Mouse (Mus musculus): ENCODE measurements around the gene Selenof. TPM values are rescaled to one million over a fixed set of nuclear protein-coding genes. Genes with fewer than 3 reads are reported as not detected.

Selenof gene
- polyA plus RNA-seq, 1 experiment from 2014 or later, result 618 TPM

DNA sequence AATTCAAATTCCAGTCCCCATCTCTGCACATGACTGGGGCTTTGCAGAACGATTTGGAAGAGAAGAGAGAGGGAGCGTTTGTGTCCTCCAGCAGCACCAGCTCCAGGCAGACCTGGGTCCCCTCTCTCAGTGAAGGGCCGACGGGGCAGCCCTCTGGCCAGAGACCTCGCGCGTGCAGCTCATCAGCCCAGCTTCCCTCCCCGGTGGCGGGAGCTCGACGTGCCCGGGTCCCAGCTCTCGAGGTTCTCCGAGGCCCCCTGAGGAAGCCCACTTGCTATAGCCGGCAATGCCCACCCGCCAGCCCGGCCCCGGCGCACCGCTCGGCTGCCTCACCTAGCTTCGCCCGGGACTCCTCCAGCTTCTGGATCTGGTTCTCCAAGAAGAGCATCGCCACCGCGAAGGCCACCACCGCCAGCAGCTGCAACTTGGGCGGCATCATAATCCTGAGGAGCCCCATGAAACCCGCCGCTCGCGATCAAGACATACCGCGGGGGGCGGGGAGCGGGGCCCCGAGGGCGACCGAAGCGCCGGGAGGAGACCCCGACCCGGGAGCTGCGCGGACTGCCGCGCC lies 618 bp upstream of the Selenof start:
- peaks cover 29% of the 10 kb centered on the region for H3K4me1 ChIP-seq
- peak overlapping the region; percentile 90 for H3K27ac ChIP-seq
- peak overlapping the region; percentile 75 for H3K9ac ChIP-seq
- peak; percentile 55 for ATAC-seq (replicated peaks; ENCODE audit: low FRiP score)
- H3K4me2 ChIP-seq, result peak overlapping the region; percentile 95
- H3K27me3 ChIP-seq, result no peaks in the 10 kb centered on the region
- no peaks in the 10 kb centered on the region for H3K9me3 ChIP-seq (replicated peaks)
- H3K36me3 ChIP-seq, result peaks cover 18% of the 10 kb centered on the region
- WGBS, result under 1% methylated on average over 41 of the region's 47 CpGs
- peak overlapping the region; percentile 80 for H3K4me3 ChIP-seq (replicated peaks)

DNA sequence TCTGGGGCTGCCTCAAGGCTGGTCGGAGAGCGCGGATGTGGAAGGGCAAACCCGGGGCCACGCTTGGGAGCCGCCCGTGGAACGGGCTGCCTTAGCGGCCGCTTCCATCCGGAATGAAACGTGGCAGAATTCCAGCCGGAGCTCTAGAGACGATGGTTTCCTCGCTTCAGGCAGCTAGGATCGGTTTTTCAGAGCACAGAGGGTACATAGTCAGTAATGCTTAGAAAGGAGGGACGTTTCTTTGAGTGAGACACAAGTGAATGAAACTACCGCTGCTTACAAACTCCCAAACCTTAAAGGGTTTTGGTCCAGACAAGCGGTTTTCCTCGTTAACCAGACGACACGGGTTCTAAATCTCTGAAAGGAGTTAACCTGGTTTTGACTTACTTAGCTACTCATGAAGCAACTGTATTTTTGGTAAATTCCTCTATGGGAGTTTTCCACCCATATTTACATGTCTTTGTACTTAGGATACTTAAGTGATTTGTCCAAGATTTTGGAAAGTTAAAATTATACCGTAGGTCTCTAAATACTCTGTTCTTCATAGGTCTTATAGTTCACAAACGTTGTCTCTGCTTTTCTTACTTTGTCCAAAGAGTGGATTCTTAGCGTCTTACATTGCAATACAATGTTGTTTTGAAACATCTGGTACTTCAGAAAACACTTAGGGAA lies 848 bp downstream of the Selenof start:
- Histone ChIP-seq H3K4me2 (peak overlapping the region; percentile 57), H3K4me3 (replicated peaks) (peak overlapping the region; percentile 80), H3K27ac (peak overlapping the region; percentile 94), H3K9ac (peak overlapping the region; percentile 91), H3K36me3 (peaks cover 25% of the 10 kb centered on the region), H3K27me3 (no peaks in the 10 kb centered on the region), H3K9me3 (replicated peaks) (no peaks in the 10 kb centered on the region), H3K4me1 (peaks cover 29% of the 10 kb centered on the region)
- under 1% methylated on average over 25 of the region's 25 CpGs for WGBS
- ATAC-seq (replicated peaks; ENCODE audit: low FRiP score), result no peak

DNA sequence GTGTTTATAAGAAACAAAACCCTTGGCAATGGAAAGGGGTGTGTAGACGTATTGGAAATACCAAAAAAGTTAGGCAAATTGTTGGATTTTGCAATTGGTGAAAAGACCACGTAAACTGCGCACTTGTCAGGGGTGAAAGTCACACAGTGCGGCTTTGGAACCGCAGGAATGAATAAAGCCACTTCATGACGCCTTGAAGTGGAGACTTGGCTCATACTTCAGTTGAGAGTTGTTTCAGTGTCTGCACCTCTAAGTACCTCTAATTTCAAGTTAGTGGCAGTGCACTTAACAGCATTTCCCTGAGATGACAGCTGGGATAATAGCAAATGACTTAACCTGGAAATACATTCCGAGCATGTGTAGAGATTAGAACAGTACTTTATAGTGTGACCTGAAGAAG lies 4.2 kb downstream of the Selenof start:
- H3K4me1 ChIP-seq, result peaks cover 14% of the 10 kb centered on the region
- peaks cover 53% of the 10 kb centered on the region for H3K36me3 ChIP-seq
- no peak overlapping the region for H3K9ac ChIP-seq
- no peak overlapping the region for H3K27ac ChIP-seq
- no peaks in the 10 kb centered on the region for H3K9me3 ChIP-seq (replicated peaks)
- WGBS, result 91% methylated on average over 7 of the region's 7 CpGs
- ATAC-seq (replicated peaks; ENCODE audit: low FRiP score), result no peak
- no peak overlapping the region for H3K4me3 ChIP-seq (replicated peaks)
- no peak overlapping the region for H3K4me2 ChIP-seq
- H3K27me3 ChIP-seq, result no peaks in the 10 kb centered on the region

DNA sequence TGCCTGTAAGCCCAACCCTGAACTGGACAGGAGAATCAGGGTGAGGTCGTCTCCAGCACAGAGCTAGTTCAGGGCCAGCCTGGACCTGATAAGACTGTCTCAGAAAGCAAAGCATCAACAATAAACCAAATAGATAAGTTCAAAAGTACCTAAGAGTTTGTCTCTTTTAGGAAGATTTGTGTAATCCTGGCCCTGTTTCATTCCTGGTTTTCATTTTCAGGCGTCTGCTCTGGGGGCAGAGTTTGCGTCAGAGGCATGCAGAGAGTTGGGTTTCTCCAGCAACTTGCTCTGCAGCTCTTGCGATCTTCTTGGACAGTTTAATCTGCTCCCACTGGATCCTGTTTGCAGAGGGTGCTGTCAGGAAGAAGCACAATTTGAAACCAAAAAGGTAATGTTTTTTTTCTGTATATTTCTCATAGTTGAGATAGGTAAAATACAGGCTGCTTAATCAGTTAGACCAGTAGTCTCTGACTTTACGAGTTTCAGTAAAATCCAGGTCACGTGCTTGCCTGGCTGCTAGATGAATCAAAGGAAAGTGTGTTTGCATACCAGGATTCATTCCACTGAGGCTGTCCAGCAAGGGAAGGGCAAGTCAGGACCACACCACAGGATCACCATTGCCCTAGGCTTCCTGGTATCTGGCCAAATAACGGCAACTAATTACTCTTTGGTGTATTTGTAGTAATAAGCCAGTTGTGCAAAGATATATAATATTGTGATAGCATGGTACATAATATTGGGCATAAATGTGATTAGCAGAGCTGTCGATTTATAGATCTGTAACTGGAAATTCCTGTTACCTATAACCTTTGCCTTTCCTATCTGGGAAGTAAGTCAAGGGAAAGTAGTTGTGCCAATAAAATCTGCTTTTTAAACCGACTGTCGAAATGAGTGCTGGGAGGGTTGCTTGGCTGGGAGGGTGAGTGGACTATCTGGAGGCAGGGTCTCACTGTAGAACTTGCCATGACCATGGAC lies 7.5 kb downstream of the Selenof start:
- H3K27me3 ChIP-seq, result no peaks in the 10 kb centered on the region
- no peak for ATAC-seq (replicated peaks; ENCODE audit: low FRiP score)
- H3K4me1 ChIP-seq, result peaks cover 7% of the 10 kb centered on the region
- no peaks in the 10 kb centered on the region for H3K9me3 ChIP-seq (replicated peaks)
- 80% methylated on average over 10 of the region's 10 CpGs for WGBS
- H3K4me2 ChIP-seq, result no peak overlapping the region
- peaks cover 77% of the 10 kb centered on the region for H3K36me3 ChIP-seq
- H3K27ac ChIP-seq, result no peak overlapping the region
- H3K4me3 ChIP-seq (replicated peaks), result no peak overlapping the region
- H3K9ac ChIP-seq, result no peak overlapping the region

DNA sequence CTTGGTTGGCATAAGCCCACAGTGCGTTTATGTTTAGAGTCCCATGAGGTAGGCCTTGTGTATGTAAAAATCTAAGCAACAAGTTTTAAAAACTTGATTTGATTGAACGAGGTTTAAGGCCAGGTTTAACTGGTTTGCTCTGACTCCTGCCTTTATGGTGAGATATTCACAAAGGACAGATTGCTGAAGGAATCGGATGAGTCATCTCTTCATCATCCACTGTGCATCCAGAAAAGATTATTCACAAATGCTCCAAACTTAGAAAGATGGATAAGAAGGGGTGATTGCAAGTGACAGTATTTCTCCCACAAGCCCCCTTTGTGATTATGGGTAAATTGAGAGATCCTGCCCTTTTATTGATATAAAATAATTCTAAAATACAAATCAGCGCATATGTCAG lies 8.8 kb downstream of the Selenof start:
- WGBS, result 94% methylated on average over 4 of the region's 4 CpGs
- peaks cover 5% of the 10 kb centered on the region; the same call in 1 of the 2 replicates for H3K4me1 ChIP-seq
- no peak overlapping the region for H3K4me2 ChIP-seq
- H3K27me3 ChIP-seq, result no peaks in the 10 kb centered on the region
- no peak for ATAC-seq (replicated peaks; ENCODE audit: low FRiP score)
- H3K27ac ChIP-seq, result no peak overlapping the region
- no peak overlapping the region for H3K4me3 ChIP-seq (replicated peaks)
- H3K9me3 ChIP-seq (replicated peaks), result no peaks in the 10 kb centered on the region
- no peak overlapping the region for H3K9ac ChIP-seq
- peaks cover 78% of the 10 kb centered on the region for H3K36me3 ChIP-seq

DNA sequence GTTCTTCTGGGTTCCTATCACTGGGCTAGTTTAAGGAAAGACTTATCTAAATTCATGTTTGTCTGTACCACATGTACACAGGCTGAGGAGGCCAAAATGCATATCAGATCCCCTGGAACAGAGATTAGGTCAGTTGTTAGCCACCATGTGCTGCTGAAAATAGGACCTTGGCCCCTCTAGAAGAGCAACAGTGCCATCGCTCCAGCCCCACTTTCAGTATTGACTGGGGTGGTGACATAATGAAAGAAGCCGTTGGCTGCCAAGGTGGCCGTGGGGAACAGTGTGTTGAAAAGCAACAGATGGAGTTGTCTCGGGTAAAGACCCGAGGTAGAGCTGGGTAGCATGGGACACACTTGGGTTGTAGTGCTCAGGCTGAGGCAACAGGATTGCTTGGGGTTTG lies 9.7 kb downstream of the Selenof start:
- peaks cover 5% of the 10 kb centered on the region; the same call in 1 of the 2 replicates for H3K4me1 ChIP-seq
- no peak overlapping the region for H3K4me3 ChIP-seq (replicated peaks)
- H3K27ac ChIP-seq, result no peak overlapping the region
- WGBS, result 86% methylated on average over 5 of the region's 5 CpGs
- H3K36me3 ChIP-seq, result peaks cover 73% of the 10 kb centered on the region
- ATAC-seq (replicated peaks; ENCODE audit: low FRiP score), result no peak
- no peak overlapping the region for H3K4me2 ChIP-seq
- no peaks in the 10 kb centered on the region for H3K27me3 ChIP-seq
- H3K9me3 ChIP-seq (replicated peaks), result no peaks in the 10 kb centered on the region
- no peak overlapping the region for H3K9ac ChIP-seq

DNA sequence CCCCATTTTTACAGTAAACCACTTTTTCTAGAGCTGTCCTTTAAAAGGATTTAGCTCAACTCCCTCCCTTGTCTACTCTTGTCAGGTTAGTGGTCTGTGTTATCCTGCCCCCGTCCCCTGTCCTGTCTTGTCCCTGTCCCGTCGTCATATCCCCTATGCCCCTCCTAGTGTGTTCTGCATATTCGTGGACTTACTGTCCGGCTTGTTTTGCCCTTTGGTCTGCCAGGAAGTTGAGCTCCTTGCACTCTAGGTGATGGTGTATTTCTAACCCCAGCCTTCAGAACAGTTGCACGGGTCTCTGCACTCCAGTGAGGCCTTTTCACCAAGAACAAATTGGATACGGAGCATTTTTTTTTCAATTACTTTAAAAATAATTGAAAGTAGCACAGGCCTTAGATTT lies 10.2 kb downstream of the Selenof start:
- Histone ChIP-seq H3K9me3 (replicated peaks) (no peaks in the 10 kb centered on the region), H3K9ac (no peak overlapping the region), H3K4me3 (replicated peaks) (no peak overlapping the region), H3K27ac (no peak overlapping the region), H3K4me2 (no peak overlapping the region), H3K4me1 (peaks cover 5% of the 10 kb centered on the region; the same call in 1 of the 2 replicates), H3K27me3 (no peaks in the 10 kb centered on the region), H3K36me3 (peaks cover 76% of the 10 kb centered on the region)
- WGBS, result 71% methylated on average over 7 of the region's 7 CpGs
- no peak for ATAC-seq (replicated peaks; ENCODE audit: low FRiP score)

DNA sequence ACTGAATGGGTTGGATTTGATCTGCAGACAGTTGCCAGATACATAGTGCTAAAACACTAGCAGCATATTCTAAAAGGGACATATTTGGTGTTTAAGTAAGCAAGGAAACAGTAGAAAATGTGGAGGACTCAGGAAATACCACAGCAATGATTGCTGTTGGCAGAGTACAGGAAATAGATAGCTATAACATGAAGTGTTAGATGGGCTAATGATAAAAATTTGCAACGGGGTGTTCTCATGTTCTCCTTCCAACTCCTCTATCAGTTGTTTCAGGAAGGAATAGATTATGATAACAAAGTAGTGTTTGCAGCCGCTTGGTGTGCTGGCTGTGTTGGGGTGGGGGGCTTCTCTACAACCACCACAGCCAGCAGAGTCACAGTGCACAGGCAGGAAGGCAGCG lies 11.7 kb downstream of the Selenof start:
- no peak overlapping the region for H3K4me3 ChIP-seq (replicated peaks)
- H3K9me3 ChIP-seq (replicated peaks), result no peaks in the 10 kb centered on the region
- H3K27me3 ChIP-seq, result no peaks in the 10 kb centered on the region
- H3K4me2 ChIP-seq, result no peak overlapping the region
- no peak overlapping the region for H3K27ac ChIP-seq
- H3K9ac ChIP-seq, result no peak overlapping the region
- H3K4me1 ChIP-seq, result peaks cover 9% of the 10 kb centered on the region; the same call in 1 of the 2 replicates
- ATAC-seq (replicated peaks; ENCODE audit: low FRiP score), result no peak
- peaks cover 77% of the 10 kb centered on the region for H3K36me3 ChIP-seq
- WGBS, result 75% methylated on average over 3 of the region's 3 CpGs

DNA sequence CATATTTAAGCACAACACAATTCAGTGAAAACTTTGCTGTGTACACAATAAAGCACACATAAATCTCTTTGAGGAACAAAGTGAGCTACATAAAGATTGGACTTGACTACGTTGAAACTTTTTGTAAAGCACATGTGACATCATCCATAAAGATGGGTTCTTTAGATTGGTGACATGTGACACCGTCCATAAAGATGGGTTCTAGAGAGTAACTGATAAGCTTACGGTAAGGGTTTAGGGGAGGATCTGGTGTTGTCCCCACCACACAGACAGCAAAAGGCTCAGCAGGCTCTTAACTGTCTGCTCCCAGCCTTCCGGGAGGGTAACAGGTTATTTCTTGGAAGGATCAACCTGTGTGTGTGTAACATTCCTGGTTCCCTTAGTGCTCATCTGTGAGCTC lies 12.2 kb downstream of the Selenof start:
- 73% methylated on average over 4 of the region's 4 CpGs for WGBS
- ATAC-seq (replicated peaks; ENCODE audit: low FRiP score), result no peak
- H3K4me2 ChIP-seq, result no peak overlapping the region
- no peak overlapping the region for H3K9ac ChIP-seq
- H3K27ac ChIP-seq, result no peak overlapping the region
- H3K36me3 ChIP-seq, result peaks cover 78% of the 10 kb centered on the region
- H3K9me3 ChIP-seq (replicated peaks), result no peaks in the 10 kb centered on the region
- H3K4me3 ChIP-seq (replicated peaks), result no peak overlapping the region
- H3K27me3 ChIP-seq, result no peaks in the 10 kb centered on the region
- H3K4me1 ChIP-seq, result peaks cover 12% of the 10 kb centered on the region; the same call in 1 of the 2 replicates

DNA sequence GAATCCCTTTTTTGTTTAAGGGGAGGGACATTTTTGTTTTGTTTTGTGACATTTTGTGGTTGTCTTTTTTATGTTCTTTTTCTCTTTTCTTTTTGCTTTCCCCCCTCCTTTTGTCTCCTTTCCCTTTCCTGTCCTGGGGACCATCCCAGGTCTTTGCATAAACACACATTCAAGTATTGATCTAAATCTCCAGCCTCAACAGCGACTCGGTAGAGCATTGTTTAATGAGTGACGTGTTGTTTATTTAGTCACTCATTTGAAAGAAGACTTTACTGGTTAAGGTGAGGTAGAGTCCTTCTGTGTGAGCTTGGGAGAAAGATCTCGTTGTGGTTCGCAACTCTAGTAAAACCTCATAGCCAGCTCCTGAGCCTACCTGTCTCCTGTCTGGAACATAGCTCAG lies 13.7 kb downstream of the Selenof start:
- no peaks in the 10 kb centered on the region for H3K9me3 ChIP-seq (replicated peaks)
- 68% methylated on average over 5 of the region's 5 CpGs for WGBS
- H3K36me3 ChIP-seq, result peaks cover 77% of the 10 kb centered on the region
- H3K4me3 ChIP-seq (replicated peaks), result no peak overlapping the region
- H3K27me3 ChIP-seq, result no peaks in the 10 kb centered on the region
- no peak overlapping the region for H3K4me2 ChIP-seq
- no peak for ATAC-seq (replicated peaks; ENCODE audit: low FRiP score)
- H3K27ac ChIP-seq, result no peak overlapping the region
- H3K9ac ChIP-seq, result no peak overlapping the region
- peaks cover 12% of the 10 kb centered on the region; the same call in 1 of the 2 replicates for H3K4me1 ChIP-seq

DNA sequence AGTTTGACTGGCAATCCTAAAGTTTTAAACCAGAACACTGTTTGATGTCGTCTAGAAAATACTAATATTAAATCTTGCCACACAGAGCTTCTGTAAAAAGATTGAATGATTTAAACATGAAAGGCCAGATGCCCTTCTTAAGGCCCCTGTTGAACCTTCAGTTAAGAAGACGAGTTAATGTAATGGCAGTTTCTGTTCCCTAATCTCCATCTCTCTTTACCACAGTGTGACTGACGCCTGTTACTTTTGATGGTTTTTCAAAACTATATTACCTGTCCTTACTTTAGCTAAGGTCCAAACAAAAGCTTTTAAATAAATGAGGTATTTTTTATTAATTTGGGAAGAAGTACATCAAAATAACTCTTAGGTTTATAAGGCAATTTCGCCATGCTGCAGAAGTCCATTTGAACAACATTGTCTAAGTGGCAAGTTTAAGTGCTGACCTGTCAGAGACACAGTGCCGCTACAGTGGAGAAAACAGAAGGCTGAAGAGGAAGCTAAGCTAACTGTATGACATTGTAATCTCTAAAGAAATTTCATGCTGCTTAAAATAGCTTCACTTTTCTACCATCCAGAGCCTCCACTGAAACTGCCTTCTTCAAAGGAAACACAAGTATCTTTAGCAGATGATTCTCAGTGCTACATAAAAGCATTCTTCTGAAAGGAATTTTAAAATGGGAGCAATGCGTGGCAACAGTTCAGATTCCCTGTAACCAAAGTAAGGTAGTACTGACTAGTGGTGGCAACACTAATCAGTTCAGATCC lies 14.9 kb downstream of the Selenof start:
- Histone ChIP-seq H3K27me3 (no peaks in the 10 kb centered on the region), H3K4me2 (no peak overlapping the region), H3K27ac (no peak overlapping the region), H3K9me3 (replicated peaks) (no peaks in the 10 kb centered on the region), H3K4me3 (replicated peaks) (no peak overlapping the region), H3K36me3 (peaks cover 76% of the 10 kb centered on the region), H3K4me1 (peaks cover 12% of the 10 kb centered on the region; the same call in 1 of the 2 replicates), H3K9ac (no peak overlapping the region)
- ATAC-seq (replicated peaks; ENCODE audit: low FRiP score), result no peak
- WGBS, result 88% methylated on average over 6 of the region's 6 CpGs
